Mouse (Mus musculus) urinary bladder, postnatal 10 days (tissue): Measurements from ENCODE around the gene Gm38394.
"Not testable (repeated sequence)": the region's sequence is repeated elsewhere in the genome, so short reads cannot be mapped to it uniquely, and the experiment has no call there.

Source experiments
- DNase-seq: peaks from one replicate; pipeline ENCODE4 v3.0.0; 2022; ENCODE audit warnings: low spot score

The Gm38394 gene

GRCm38 (mm10) chr1:133661203-133661933 is at the start of gene Gm38394:
Gene Gm38394 (minus strand): TSS chr1:133661318.
- DNase-seq: peak; percentile 66

- DNase-seq: no peak
Observed at GRCm38 (mm10) chr1:133710895-133711294, 49.8 kb upstream of the Gm38394 start.

- DNase-seq: no peak
Observed at GRCm38 (mm10) chr1:133709292-133709691, 48.2 kb upstream of the Gm38394 start.

- not testable (repeated sequence) for DNase-seq
Observed at GRCm38 (mm10) chr1:133701824-133702223, 40.7 kb upstream of the Gm38394 start.

- no peak for DNase-seq
Observed at GRCm38 (mm10) chr1:133697935-133698620, 37.0 kb upstream of the Gm38394 start.

GRCm38 (mm10) chr1:133695901-133696300 is 34.8 kb upstream of the Gm38394 start:
- no peak for DNase-seq

GRCm38 (mm10) chr1:133694876-133695275 is 33.8 kb upstream of the Gm38394 start:
- DNase-seq: no peak

- DNase-seq: no peak
Observed at GRCm38 (mm10) chr1:133694301-133694700, 33.2 kb upstream of the Gm38394 start.

- no peak for DNase-seq
Observed at GRCm38 (mm10) chr1:133693536-133694114, 32.5 kb upstream of the Gm38394 start.

- no peak for DNase-seq
Observed at GRCm38 (mm10) chr1:133692195-133692594, 31.1 kb upstream of the Gm38394 start.

- no peak for DNase-seq
Observed at GRCm38 (mm10) chr1:133691046-133691445, 29.9 kb upstream of the Gm38394 start.

- DNase-seq: no peak
Observed at GRCm38 (mm10) chr1:133689897-133690296, 28.8 kb upstream of the Gm38394 start, which contains the start of gene Lax1. Gene Lax1 (minus strand): TSS chr1:133690108.

GRCm38 (mm10) chr1:133688301-133688700 is 27.2 kb upstream of the Gm38394 start:
- DNase-seq: no peak

- DNase-seq: no peak
Observed at GRCm38 (mm10) chr1:133685749-133686519, 24.8 kb upstream of the Gm38394 start.

- DNase-seq: no peak
Observed at GRCm38 (mm10) chr1:133671801-133672200, 10.7 kb upstream of the Gm38394 start.

- DNase-seq: no peak
Observed at GRCm38 (mm10) chr1:133671266-133671665, 10.1 kb upstream of the Gm38394 start.

GRCm38 (mm10) chr1:133670776-133671175 is 9.7 kb upstream of the Gm38394 start:
- DNase-seq: no peak

- DNase-seq: no peak
Observed at GRCm38 (mm10) chr1:133670190-133670589, 9.1 kb upstream of the Gm38394 start.

GRCm38 (mm10) chr1:133668618-133669017 is 7.5 kb upstream of the Gm38394 start:
- no peak for DNase-seq

- no peak for DNase-seq
Observed at GRCm38 (mm10) chr1:133667721-133668120, 6.6 kb upstream of the Gm38394 start.

GRCm38 (mm10) chr1:133665713-133666112 is 4.6 kb upstream of the Gm38394 start:
- not testable (repeated sequence) for DNase-seq
